Mouse (Mus musculus) limb, embryonic 10.5 days (tissue): ENCODE data around the gene Atf3. TPM values are rescaled to one million over a fixed set of nuclear protein-coding genes. Genes with fewer than 3 reads are reported as not detected.

ENCODE experiments used
- DNase-seq: peaks from one replicate; pipeline ENCODE4 v3.0.0-alpha.2; 2017; ENCODE audit warnings: low spot score
- H3K27ac ChIP-seq: fragments of 300-500 bp; sonication (generic); 2 replicates; pipeline ENCODE4 v1.5.1; 2016; ENCODE audit warnings: mild to moderate bottlenecking
- H3K27me3 ChIP-seq: fragments of 300-500 bp; sonication (generic); 2 replicates; pipeline ENCODE4 v1.6.1; 2016; ENCODE audit warnings: low read depth, mild to moderate bottlenecking; ENCODE audit not compliant: poor library complexity, severe bottlenecking
- H3K36me3 ChIP-seq: fragments of 300-500 bp; sonication (generic); 2 replicates; pipeline ENCODE4 v1.6.1; 2016; ENCODE audit warnings: mild to moderate bottlenecking, moderate library complexity
- H3K4me1 ChIP-seq: fragments of 300-500 bp; sonication (generic); 2 replicates; pipeline ENCODE4 v1.6.1; 2016
- H3K4me3 ChIP-seq: fragments of 300-500 bp; sonication (generic); 2 replicates; pipeline ENCODE4 v1.5.1; 2016; ENCODE audit warnings: mild to moderate bottlenecking, moderate library complexity
- H3K9me3 ChIP-seq: fragments of 300-500 bp; sonication (generic); replicated peaks from 2 replicates; pipeline ENCODE4 v1.6.1; 2016; ENCODE audit warnings: mild to moderate bottlenecking
- WGBS: fragments of 180-500 bp; shearing (Covaris S2); methylation state at CpG from one replicate; pipeline ENCODE4 v1.1.7; 2016; 5-methylcytosine and 5-hydroxymethylcytosine counted together
- polyA plus RNA-seq: library from polyadenylated mRNA; unstranded; fragments of >200 nt; fragmentation: Nextera tagmentation; extraction: Ambion mirVana; gene quantifications from 2 replicates; pipeline ENCODE4 v1.2.1, GENCODE M21; 2016

Atf3 gene
- polyA plus RNA-seq, 1 experiment from 2014 or later, result 1.8 TPM

DNA sequence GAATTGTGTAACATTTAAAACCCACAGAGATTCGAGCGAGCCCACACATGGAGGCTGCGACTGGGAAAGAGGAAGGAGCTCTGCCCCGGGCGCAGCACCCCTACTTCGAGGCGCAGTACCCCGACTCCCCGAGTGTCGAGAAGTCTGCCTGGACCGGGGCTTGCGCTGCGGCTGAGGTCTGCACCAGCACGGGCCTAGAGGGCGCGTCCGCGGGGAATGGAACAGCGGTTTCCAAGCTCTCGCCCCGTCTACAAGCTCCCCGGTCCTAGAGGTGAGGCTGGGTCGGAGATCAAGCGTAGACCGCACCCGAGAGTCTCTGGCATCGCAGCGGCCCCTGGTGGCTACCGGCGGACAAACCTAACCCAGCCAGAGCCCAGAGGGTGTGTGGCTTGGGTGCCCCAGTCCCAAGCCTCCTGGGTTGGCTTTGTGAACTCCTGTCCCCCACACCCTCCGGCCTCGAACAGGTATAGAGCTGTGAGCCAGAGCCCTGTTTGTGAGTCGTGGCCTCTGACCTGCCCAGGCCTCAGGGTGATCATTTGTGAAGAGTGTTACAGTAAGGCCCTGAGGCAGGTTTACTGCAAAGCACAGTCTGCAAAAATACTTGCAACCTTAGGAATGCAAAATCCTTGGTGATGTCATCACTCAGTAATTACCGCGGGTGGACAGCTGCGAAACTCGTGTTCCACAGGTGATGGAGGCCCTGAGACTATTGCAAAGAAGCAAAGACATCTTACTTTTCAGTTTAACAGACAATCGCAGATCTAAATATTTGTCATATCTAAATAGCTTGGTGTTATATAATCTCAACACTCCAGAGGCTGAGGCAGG lies 91.8 kb downstream of the Atf3 start:
- H3K9me3 ChIP-seq, result 0 out of 2 replicates have a peak, but pooled peaks cover 4% of the 10 kb centered on the region
- DNase-seq, result peak; percentile 86
- peaks cover 6% of the 10 kb centered on the region; the same call in 1 of the 2 replicates for H3K4me1 ChIP-seq
- peak overlapping the region; percentile 44 for H3K4me3 ChIP-seq
- WGBS, result 15% methylated on average over 38 of the region's 38 CpGs
- no peaks in the 10 kb centered on the region for H3K36me3 ChIP-seq
- H3K27ac ChIP-seq, result 0 out of 2 replicates have a peak overlapping the region, but pooled peaks have one; percentile 20
- H3K27me3 ChIP-seq, result peaks cover 18% of the 10 kb centered on the region

DNA sequence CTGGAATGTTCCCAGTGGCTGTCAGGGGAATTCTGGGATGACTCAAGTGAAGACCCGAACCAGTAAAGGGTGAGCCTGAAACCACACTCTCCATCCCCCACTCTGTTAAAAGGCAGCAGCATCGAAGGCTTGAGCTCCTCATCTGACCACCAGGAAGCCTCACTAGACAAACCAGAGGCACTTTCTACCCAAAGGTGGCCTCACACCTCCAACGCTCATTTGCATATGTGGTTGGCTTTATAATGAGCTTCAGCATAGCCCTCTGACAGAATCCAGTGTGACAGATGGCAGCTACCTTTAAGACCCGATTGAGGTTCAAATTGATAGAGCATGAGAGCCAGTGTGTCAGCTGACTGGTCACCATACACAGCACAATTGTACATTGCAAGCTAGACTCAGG lies 93.6 kb downstream of the Atf3 start:
- H3K4me1 ChIP-seq, result peaks cover 6% of the 10 kb centered on the region; the same call in 1 of the 2 replicates
- H3K4me3 ChIP-seq, result no peak overlapping the region
- no peaks in the 10 kb centered on the region for H3K36me3 ChIP-seq
- H3K9me3 ChIP-seq, result no peaks in the 10 kb centered on the region
- DNase-seq, result no peak
- no peak overlapping the region for H3K27ac ChIP-seq
- H3K27me3 ChIP-seq, result peaks cover 18% of the 10 kb centered on the region
- whole genome bisulfite sequencing, result 83% methylated on average over 4 of the region's 4 CpGs

DNA sequence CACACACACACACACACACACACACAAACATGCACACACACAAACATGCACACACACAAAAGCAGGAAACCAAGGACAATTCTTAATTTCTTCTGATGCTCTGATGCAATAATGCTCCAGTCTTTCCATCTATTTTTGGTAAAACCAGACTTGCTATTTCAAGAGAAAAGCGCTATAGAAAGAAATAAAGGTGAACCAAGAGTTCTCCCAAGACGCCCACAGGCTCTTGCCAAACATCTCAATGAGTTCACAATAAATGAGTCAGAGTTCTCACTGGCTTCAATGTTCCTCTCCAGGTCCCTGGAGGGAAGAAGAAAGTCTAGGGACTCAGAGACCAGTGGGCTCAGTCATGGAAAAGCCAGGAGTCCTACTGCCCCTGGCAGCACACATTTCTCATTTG lies 94.1 kb downstream of the Atf3 start:
- Histone ChIP-seq H3K27me3 (peaks cover 18% of the 10 kb centered on the region), H3K27ac (no peak overlapping the region), H3K4me3 (no peak overlapping the region), H3K9me3 (no peaks in the 10 kb centered on the region), H3K4me1 (peaks cover 6% of the 10 kb centered on the region; the same call in 1 of the 2 replicates), H3K36me3 (no peaks in the 10 kb centered on the region)
- WGBS, result 91% methylated on average over 2 of the region's 2 CpGs
- no peak for DNase-seq

DNA sequence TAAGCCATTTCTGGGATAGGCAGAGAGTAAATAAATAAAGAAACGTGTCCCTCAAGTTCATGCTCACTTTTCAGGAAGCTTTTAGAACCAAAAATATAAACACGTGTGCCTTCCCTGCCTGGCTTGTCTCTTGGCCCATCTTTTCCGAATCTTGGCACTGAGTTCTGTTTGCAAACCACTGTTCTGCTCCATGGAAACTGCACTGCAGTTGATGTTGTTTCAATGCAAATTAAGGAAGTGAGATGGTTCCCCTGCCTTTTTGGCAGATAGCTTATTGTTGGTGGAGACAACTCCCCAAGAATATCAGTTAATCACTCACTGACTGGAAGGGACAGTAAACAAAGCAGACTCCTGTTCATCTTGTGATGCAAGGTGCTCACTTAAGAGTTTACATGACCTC lies 95.1 kb downstream of the Atf3 start:
- no peaks in the 10 kb centered on the region for H3K36me3 ChIP-seq
- no peak overlapping the region for H3K27ac ChIP-seq
- peaks cover 6% of the 10 kb centered on the region; the same call in 1 of the 2 replicates for H3K4me1 ChIP-seq
- WGBS, result 81% methylated on average over 3 of the region's 3 CpGs
- H3K9me3 ChIP-seq, result no peaks in the 10 kb centered on the region
- peaks cover 18% of the 10 kb centered on the region for H3K27me3 ChIP-seq
- no peak for DNase-seq
- no peak overlapping the region for H3K4me3 ChIP-seq

Other genes starting within 250 kb of the Atf3 start
- gene Vash2, start 238.7 kb downstream of the Atf3 start, polyA plus RNA-seq, result 56.3 and 64.0 TPM in 2 replicates
- 6.9 and 8.7 TPM in 2 replicates for gene Flvcr1, start 191.9 kb downstream of the Atf3 start, polyA plus RNA-seq
- not detected in 2 replicates for gene Spata45, start 181.4 kb downstream of the Atf3 start, polyA plus RNA-seq
- 10.4 and 12.5 TPM in 2 replicates for gene Tatdn3, start 155.1 kb downstream of the Atf3 start, polyA plus RNA-seq
- 36.3 and 37.5 TPM in 2 replicates for gene Nsl1, start 155.0 kb downstream of the Atf3 start, polyA plus RNA-seq
- 8.1 and 11.1 TPM in 2 replicates for gene Batf3, start 120.2 kb downstream of the Atf3 start, polyA plus RNA-seq
- gene Fam71a, start 53.2 kb downstream of the Atf3 start, polyA plus RNA-seq, result not detected in 2 replicates
- 50.3 and 53.7 TPM in 2 replicates for gene Nenf, start 100.2 kb upstream of the Atf3 start, polyA plus RNA-seq
- 25.6 and 27.0 TPM in 2 replicates for gene Tmem206, start 107.9 kb upstream of the Atf3 start, polyA plus RNA-seq
- gene Ppp2r5a, start 185.2 kb upstream of the Atf3 start, polyA plus RNA-seq, result 11.3 and 14.4 TPM in 2 replicates